Mouse (Mus musculus): ENCODE results near the gene Trpm5. TPM values are rescaled to one million over a fixed set of nuclear protein-coding genes. Genes with fewer than 3 reads are reported as not detected.

Gene Trpm5
- polyA plus RNA-seq, 1 experiment from 2014 or later: 1.3 TPM

- WGBS: 91% methylated on average over 8 of the region's 8 CpGs
- Histone ChIP-seq H3K9me3 (ENCODE audit: control insufficient read depth, low read length) (no peaks in the 10 kb centered on the region), H3K27me3 (ENCODE audit: control insufficient read depth, insufficient read depth, low read length) (no peaks in the 10 kb centered on the region), H3K36me3 (ENCODE audit: control insufficient read depth, insufficient read depth, low read length) (no peaks in the 10 kb centered on the region), H3K4me2 (ENCODE audit: low read length) (no peak overlapping the region), H3K9ac (replicated peaks; ENCODE audit: low read length) (no peak overlapping the region), H3K4me3 (replicated peaks; ENCODE audit: low read depth, low read length) (no peak overlapping the region), H3K4me1 (ENCODE audit: control insufficient read depth, insufficient read depth, low read length) (no peaks in the 10 kb centered on the region), H3K27ac (replicated peaks; ENCODE audit: low read depth, low read length) (no peak overlapping the region)
- DNase-seq (no peak), ATAC-seq (ENCODE audit: low FRiP score, low TSS enrichment) (no peak)
Observed at GRCm38 (mm10) chr7:143034519-143035450, 59.7 kb downstream of the Trpm5 start.

- DNase-seq: no peak
- Histone ChIP-seq H3K4me1 (ENCODE audit: control insufficient read depth, insufficient read depth, low read length) (no peaks in the 10 kb centered on the region), H3K36me3 (ENCODE audit: control insufficient read depth, insufficient read depth, low read length) (no peaks in the 10 kb centered on the region), H3K4me2 (ENCODE audit: low read length) (no peak overlapping the region), H3K9ac (replicated peaks; ENCODE audit: low read length) (no peak overlapping the region), H3K27ac (replicated peaks; ENCODE audit: low read depth, low read length) (no peak overlapping the region), H3K27me3 (ENCODE audit: control insufficient read depth, insufficient read depth, low read length) (no peaks in the 10 kb centered on the region), H3K9me3 (ENCODE audit: control insufficient read depth, low read length) (no peaks in the 10 kb centered on the region), H3K4me3 (replicated peaks; ENCODE audit: low read depth, low read length) (no peak overlapping the region)
- no peak for ATAC-seq (ENCODE audit: low FRiP score, low TSS enrichment)
- WGBS: 95% methylated on average over 2 of the region's 2 CpGs
Observed at GRCm38 (mm10) chr7:143034112-143034511, 60.3 kb downstream of the Trpm5 start.

- Histone ChIP-seq H3K4me1 (ENCODE audit: control insufficient read depth, insufficient read depth, low read length) (no peaks in the 10 kb centered on the region), H3K27me3 (ENCODE audit: control insufficient read depth, insufficient read depth, low read length) (no peaks in the 10 kb centered on the region), H3K4me3 (replicated peaks; ENCODE audit: low read depth, low read length) (no peak overlapping the region), H3K9ac (replicated peaks; ENCODE audit: low read length) (no peak overlapping the region), H3K4me2 (ENCODE audit: low read length) (no peak overlapping the region), H3K36me3 (ENCODE audit: control insufficient read depth, insufficient read depth, low read length) (no peaks in the 10 kb centered on the region), H3K27ac (replicated peaks; ENCODE audit: low read depth, low read length) (no peak overlapping the region), H3K9me3 (ENCODE audit: control insufficient read depth, low read length) (no peaks in the 10 kb centered on the region)
- no peak for ATAC-seq (ENCODE audit: low FRiP score, low TSS enrichment)
- 94% methylated on average over 4 of the region's 4 CpGs for WGBS
- DNase-seq: no peak
Observed at GRCm38 (mm10) chr7:143033581-143033980, 60.9 kb downstream of the Trpm5 start.

GRCm38 (mm10) chr7:143031816-143032215 is 62.6 kb downstream of the Trpm5 start:
- 94% methylated on average over 1 of the region's 1 CpGs for WGBS
- DNase-seq (no peak), ATAC-seq (ENCODE audit: low FRiP score, low TSS enrichment) (no peak)
- Histone ChIP-seq H3K4me2 (ENCODE audit: low read length) (no peak overlapping the region), H3K4me1 (ENCODE audit: control insufficient read depth, insufficient read depth, low read length) (no peaks in the 10 kb centered on the region), H3K4me3 (replicated peaks; ENCODE audit: low read depth, low read length) (no peak overlapping the region), H3K9me3 (ENCODE audit: control insufficient read depth, low read length) (no peaks in the 10 kb centered on the region), H3K27me3 (ENCODE audit: control insufficient read depth, insufficient read depth, low read length) (no peaks in the 10 kb centered on the region), H3K9ac (replicated peaks; ENCODE audit: low read length) (no peak overlapping the region), H3K27ac (replicated peaks; ENCODE audit: low read depth, low read length) (no peak overlapping the region), H3K36me3 (ENCODE audit: control insufficient read depth, insufficient read depth, low read length) (no peaks in the 10 kb centered on the region)

GRCm38 (mm10) chr7:143027196-143027595 is 67.2 kb downstream of the Trpm5 start:
- Histone ChIP-seq H3K36me3 (ENCODE audit: control insufficient read depth, insufficient read depth, low read length) (no peaks in the 10 kb centered on the region), H3K4me3 (replicated peaks; ENCODE audit: low read depth, low read length) (no peak overlapping the region), H3K4me1 (ENCODE audit: control insufficient read depth, insufficient read depth, low read length) (no peaks in the 10 kb centered on the region), H3K9ac (replicated peaks; ENCODE audit: low read length) (no peak overlapping the region), H3K27ac (replicated peaks; ENCODE audit: low read depth, low read length) (no peak overlapping the region), H3K4me2 (ENCODE audit: low read length) (no peak overlapping the region), H3K9me3 (ENCODE audit: control insufficient read depth, low read length) (no peaks in the 10 kb centered on the region), H3K27me3 (ENCODE audit: control insufficient read depth, insufficient read depth, low read length) (no peaks in the 10 kb centered on the region)
- ATAC-seq (ENCODE audit: low FRiP score, low TSS enrichment) (no peak), DNase-seq (no peak)
- WGBS: 98% methylated on average over 4 of the region's 4 CpGs

- no peak for ATAC-seq (ENCODE audit: low FRiP score, low TSS enrichment)
- Histone ChIP-seq H3K9ac (replicated peaks; ENCODE audit: low read length) (no peak overlapping the region), H3K4me2 (ENCODE audit: low read length) (no peak overlapping the region), H3K4me3 (replicated peaks; ENCODE audit: low read depth, low read length) (no peak overlapping the region), H3K27ac (replicated peaks; ENCODE audit: low read depth, low read length) (no peak overlapping the region), H3K4me1 (ENCODE audit: control insufficient read depth, insufficient read depth, low read length) (no peaks in the 10 kb centered on the region), H3K9me3 (ENCODE audit: control insufficient read depth, low read length) (no peaks in the 10 kb centered on the region), H3K27me3 (ENCODE audit: control insufficient read depth, insufficient read depth, low read length) (no peaks in the 10 kb centered on the region), H3K36me3 (ENCODE audit: control insufficient read depth, insufficient read depth, low read length) (no peaks in the 10 kb centered on the region)
- DNase-seq: no peak
- 90% methylated on average over 3 of the region's 3 CpGs for WGBS
Observed at GRCm38 (mm10) chr7:143025496-143025895, 68.9 kb downstream of the Trpm5 start.

GRCm38 (mm10) chr7:143024293-143024692 is 70.1 kb downstream of the Trpm5 start:
- Histone ChIP-seq H3K4me3 (replicated peaks; ENCODE audit: low read depth, low read length) (no peak overlapping the region), H3K9ac (replicated peaks; ENCODE audit: low read length) (no peak overlapping the region), H3K36me3 (ENCODE audit: control insufficient read depth, insufficient read depth, low read length) (no peaks in the 10 kb centered on the region), H3K4me2 (ENCODE audit: low read length) (no peak overlapping the region), H3K4me1 (ENCODE audit: control insufficient read depth, insufficient read depth, low read length) (no peaks in the 10 kb centered on the region), H3K27ac (replicated peaks; ENCODE audit: low read depth, low read length) (no peak overlapping the region), H3K27me3 (ENCODE audit: control insufficient read depth, insufficient read depth, low read length) (no peaks in the 10 kb centered on the region), H3K9me3 (ENCODE audit: control insufficient read depth, low read length) (no peaks in the 10 kb centered on the region)
- ATAC-seq (ENCODE audit: low FRiP score, low TSS enrichment): no peak
- DNase-seq: no peak
- 100% methylated on average over 1 of the region's 1 CpGs for WGBS

GRCm38 (mm10) chr7:143023499-143023898 is 70.9 kb downstream of the Trpm5 start:
- Histone ChIP-seq H3K4me2 (ENCODE audit: low read length) (no peak overlapping the region), H3K27ac (replicated peaks; ENCODE audit: low read depth, low read length) (no peak overlapping the region), H3K4me1 (ENCODE audit: control insufficient read depth, insufficient read depth, low read length) (no peaks in the 10 kb centered on the region), H3K27me3 (ENCODE audit: control insufficient read depth, insufficient read depth, low read length) (no peaks in the 10 kb centered on the region), H3K9ac (replicated peaks; ENCODE audit: low read length) (no peak overlapping the region), H3K36me3 (ENCODE audit: control insufficient read depth, insufficient read depth, low read length) (no peaks in the 10 kb centered on the region), H3K4me3 (replicated peaks; ENCODE audit: low read depth, low read length) (no peak overlapping the region), H3K9me3 (ENCODE audit: control insufficient read depth, low read length) (no peaks in the 10 kb centered on the region)
- ATAC-seq (ENCODE audit: low FRiP score, low TSS enrichment) (no peak), DNase-seq (no peak)
- 98% methylated on average over 2 of the region's 2 CpGs for WGBS

Data from midbrain, embryonic 14.5 days (tissue).